Mouse (Mus musculus) MEL-GATA-1-ER (cell line): Measurements from ENCODE around the gene Cep95.
"Not testable (repeated sequence)": the region's sequence is repeated elsewhere in the genome, so short reads cannot be mapped to it uniquely, and the experiment has no call there.

Source experiments
- DNase-seq: peaks from one replicate; pipeline ENCODE4 v3.0.0-alpha.2; 2012; ENCODE audit warnings: low read depth; ENCODE audit errors: extremely low read depth

The Cep95 gene

DNA sequence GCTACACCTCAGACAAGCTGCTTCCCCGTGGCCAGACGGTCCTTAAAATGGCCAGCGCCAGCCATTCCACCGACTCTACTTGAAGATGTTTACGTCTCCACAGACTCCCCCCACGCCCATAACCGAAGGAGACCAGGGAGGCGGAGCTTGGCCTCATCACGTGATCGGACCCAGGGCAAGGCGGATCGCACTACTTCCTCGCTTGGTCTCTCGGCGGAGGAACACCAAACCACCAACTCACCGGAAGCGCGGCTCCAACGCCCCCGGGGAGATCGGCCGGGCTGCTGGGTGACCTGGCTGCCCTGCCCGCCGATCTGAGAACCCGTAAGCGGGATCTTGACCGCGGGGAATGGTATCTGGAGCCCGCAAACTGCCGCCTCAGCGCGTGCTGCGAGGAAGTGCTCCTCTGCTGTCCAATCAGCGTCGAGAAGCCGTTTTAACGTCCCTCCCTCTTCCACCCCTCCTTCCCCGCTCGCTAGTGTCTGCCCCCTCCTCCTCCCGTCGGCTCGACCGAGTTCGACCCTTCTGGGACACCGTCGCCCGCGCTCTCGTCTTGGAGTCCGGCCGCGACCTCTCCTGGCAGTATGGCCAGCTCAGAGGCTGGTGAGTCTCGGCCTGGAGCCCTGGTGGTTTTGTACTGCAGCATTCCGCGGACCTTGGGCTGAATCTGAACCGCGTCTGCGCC lies at the start of gene Cep95, which contains the start of gene Ddx5:
Cep95 (plus strand) TSS at position 478 of the 685 bp plus-strand sequence.
Ddx5 (minus strand) TSS at position 411 of the 685 bp plus-strand sequence.
- peak; percentile 93 for DNase-seq

GRCm38 (mm10) chr11:106740724-106741123 lies 48.3 kb upstream of the Cep95 start:
- not testable (repeated sequence) for DNase-seq

DNA sequence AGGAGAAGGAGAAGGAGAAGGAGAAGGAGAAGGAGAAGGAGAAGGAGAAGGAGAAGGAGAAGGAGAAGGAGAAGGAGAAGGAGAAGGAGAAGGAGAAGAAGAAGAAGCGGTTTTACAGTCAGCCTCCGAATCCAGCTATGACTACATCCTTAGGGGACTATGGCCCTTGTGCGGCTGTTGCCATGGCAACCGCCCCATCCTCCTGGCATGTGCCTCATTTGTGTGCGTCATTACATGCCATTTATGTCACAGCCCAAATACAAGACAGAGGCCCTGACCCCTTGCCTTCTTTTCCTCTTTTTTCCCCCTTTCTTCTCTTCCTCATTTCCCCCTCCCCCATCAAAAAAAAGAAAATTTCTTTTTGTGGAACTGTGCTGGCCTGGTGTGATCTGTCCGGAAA lies 47.8 kb upstream of the Cep95 start:
- DNase-seq = no peak

DNA sequence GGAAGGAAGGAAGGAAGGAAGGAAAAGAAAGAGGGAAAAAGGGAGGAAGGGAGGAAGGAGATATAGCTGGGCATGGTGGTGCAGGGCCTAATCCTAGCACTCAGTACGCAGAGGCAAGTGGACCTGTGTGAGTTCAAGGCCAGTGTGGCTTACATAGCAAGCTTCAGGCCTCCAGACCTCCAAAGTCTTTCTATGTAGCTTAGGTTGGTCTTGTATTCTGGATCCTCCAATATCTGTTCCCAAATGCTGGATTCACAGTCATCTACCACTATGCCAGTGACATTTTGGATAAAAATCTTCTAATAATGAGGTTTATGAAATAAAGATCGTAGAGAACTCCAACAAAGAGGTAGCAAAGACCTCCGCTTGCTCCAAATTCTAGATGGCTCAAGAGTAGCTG lies 47.2 kb upstream of the Cep95 start:
- DNase-seq = no peak

- DNase-seq = peak; percentile 42
These were observed 46.6 kb upstream of the Cep95 start for GRCm38 (mm10) chr11:106742388-106742841.

DNA sequence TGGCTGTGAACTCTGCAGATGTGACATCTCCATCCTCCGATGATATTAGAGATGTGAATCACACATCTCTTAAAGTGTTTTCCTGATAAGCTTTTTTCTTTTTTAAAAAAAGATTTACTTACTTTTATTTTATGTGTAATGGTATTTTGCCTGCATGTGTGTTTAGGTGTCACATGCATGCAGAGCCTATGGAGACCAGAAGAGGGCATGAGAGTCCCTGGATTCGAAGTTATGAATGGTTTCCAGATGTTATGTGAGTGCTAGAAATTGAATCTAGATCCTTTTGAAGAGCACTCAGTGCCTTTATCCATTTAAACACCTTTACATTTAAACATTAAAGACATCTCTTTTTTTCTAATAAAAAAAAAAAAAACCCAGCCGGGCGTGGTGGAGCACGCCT lies 44.1 kb upstream of the Cep95 start:
- DNase-seq = no peak

- not testable (repeated sequence) for DNase-seq
These were observed 39.4 kb upstream of the Cep95 start for GRCm38 (mm10) chr11:106749557-106750120.

GRCm38 (mm10) chr11:106750121-106750751 lies 38.8 kb upstream of the Cep95 start, which contains the start of gene Pecam1:
TSS of gene Pecam1 (minus strand) at chr11:106750628.
- no peak for DNase-seq

GRCm38 (mm10) chr11:106751039-106752018 lies 37.7 kb upstream of the Cep95 start, which contains the start of gene Milr1:
TSS of gene Milr1 (plus strand) at chr11:106751226.
- no peak for DNase-seq

GRCm38 (mm10) chr11:106752103-106752502 lies 36.9 kb upstream of the Cep95 start:
- DNase-seq = no peak

- DNase-seq = no peak
These were observed 35.7 kb upstream of the Cep95 start for GRCm38 (mm10) chr11:106753314-106753713.

DNA sequence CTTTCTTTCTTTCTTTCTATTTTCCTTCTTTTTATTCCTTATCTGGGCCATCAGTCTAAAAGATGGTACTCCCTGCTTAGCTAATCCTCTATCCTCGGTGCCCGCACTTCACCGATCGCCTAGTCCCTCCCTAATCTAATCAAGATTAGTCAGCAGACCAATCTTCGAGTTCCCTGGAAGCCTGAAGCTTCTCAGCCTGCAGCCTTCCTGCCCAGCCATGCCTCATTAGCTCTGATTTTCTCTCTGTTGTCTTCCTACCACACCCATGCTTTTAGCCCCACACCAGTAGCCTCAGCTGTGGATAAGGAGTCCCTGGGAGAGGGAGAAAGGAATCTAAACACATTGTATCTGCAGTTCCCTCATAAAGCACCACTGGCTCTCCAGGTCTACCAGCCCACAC lies 33.5 kb upstream of the Cep95 start:
- no peak for DNase-seq

DNA sequence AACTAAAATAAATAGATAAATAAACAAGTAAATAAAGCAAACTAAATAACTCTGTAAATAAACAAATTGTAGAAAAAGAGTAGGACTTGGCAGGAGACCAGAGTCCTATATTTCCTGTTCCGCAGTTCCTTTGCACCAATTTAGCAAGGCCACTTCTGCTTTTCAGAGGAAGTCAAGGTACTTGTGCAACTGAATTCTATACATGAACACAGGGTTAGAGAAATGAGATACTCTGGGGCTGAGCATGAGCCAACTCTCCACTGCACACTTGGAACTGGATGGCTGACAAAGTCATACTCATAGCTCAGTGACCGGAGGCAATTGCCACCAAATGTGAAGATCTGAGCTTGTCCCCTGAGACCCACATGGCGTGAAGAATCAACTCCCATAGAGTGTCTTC lies 30.0 kb upstream of the Cep95 start:
- DNase-seq = peak; percentile 85

- DNase-seq = no peak
These were observed 28.5 kb upstream of the Cep95 start for GRCm38 (mm10) chr11:106760511-106760910.

GRCm38 (mm10) chr11:106762139-106762799 lies 26.8 kb upstream of the Cep95 start:
- peak; percentile 86 for DNase-seq

- DNase-seq = no peak
These were observed 26.3 kb upstream of the Cep95 start for GRCm38 (mm10) chr11:106762800-106763185.

DNA sequence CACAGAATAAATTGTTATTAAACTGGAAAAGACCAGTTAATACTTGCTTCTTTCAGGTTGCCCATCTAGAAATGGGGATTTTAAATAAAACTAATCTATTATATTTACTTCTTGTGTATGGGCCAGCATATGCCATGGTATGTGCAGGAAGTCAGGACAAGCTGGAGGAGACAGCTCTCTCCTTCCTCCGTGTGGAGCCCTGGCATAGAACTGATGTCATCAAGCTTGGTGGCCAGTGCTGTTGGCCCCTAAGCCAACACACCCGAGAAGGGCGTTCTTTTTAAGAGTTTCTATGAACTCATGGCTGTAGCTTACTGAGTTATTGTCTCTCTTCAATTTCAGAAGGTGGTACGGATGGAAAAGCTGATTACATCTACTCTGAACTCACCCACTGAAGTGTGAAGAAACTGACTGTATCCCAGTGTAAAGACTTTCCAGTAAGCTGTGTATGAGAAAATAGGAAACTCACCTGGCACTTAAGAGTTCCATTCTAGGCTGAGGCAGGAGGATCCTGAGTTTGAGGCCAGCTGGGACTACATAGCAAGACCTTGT lies 22.4 kb upstream of the Cep95 start:
- no peak for DNase-seq

- no peak for DNase-seq
These were observed 21.5 kb upstream of the Cep95 start for GRCm38 (mm10) chr11:106767516-106767915.

DNA sequence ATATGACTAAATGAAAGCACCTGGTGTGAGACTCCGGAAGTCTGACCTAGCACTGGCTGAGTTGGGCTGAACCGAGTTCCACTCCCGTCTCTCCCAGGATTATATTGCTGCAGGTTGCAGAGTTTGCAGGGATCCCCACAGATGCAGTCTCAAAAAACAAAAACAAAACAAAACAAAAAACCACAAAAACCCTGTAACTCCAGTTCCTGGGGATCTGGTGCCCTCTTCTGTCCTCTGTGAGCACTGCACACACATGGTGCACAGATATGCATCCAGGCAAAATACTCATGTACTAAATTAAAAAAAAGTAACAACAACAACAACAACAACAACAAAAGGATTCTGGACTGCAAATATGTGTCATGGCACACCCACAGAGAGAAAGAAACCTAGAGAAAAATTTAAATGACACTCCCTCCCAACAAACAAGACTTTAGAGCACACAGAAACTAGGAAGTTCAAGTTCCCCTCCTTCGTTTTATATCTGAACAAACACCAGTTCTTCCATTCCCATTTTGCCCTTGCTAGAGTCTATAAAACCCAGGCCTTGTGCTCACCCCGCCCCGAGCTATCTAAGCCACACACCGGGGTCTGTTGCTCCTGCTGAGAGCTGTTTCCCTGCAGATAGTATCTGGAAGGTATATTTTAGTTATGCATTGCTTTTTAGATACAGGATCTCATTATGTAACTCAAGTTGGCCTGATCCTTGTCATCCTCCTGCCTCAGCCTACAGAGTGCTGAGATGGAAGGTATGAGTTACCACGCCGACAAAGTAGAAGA lies 18.7 kb upstream of the Cep95 start:
- peak; percentile 57 for DNase-seq

GRCm38 (mm10) chr11:106773061-106773460 lies 16.0 kb upstream of the Cep95 start:
- DNase-seq = no peak
